Mouse (Mus musculus) cortical plate, adult 2 months (tissue): ENCODE measurements around the gene Gpr82.

Source experiments
- CTCF ChIP-seq: fragments of 200-500 bp; IDR thresholded peaks from 2 replicates; pipeline ENCODE4 v1.5.1; 2011; ENCODE audit warnings: mild to moderate bottlenecking, control low read depth, low read length; ENCODE audit not compliant: insufficient read depth; ENCODE audit errors: extremely low read depth
- POLR2A ChIP-seq: fragments of 200-500 bp; IDR thresholded peaks from 2 replicates; pipeline ENCODE4 v1.6.1; 2011; ENCODE audit warnings: mild to moderate bottlenecking, low read length, control low read depth; ENCODE audit not compliant: insufficient read depth; ENCODE audit errors: extremely low read depth

DNA sequence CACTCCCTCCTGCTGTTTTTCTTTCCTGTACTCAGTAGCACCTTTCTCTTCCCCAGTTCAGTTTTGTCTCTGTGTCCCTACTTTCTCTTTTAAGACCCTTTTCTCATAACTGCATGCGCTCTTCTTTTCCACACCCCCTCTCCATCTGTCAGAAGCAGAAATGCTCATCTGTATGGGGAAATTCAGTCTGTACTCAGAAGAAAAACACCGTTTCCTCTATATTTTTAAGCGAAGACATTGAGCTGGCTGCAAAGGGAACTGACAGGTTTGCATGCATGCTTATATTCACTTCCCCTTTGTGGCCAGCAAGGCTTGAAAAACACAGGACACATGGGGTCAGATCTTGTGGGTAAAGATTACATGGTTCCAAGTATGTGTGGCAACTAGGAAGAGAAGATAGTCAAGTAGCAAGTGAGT, 6.2 kb upstream of the Gpr82 start:
- TF ChIP-seq CTCF = no peak
- TF ChIP-seq POLR2A = no peak
